Mouse (Mus musculus): ENCODE measurements around the gene Calr4. TPM values are rescaled to one million over a fixed set of nuclear protein-coding genes. Genes with fewer than 3 reads are reported as not detected.

The Calr4 gene
- polyA plus RNA-seq, 1 experiment from 2014 or later = not detected

DNA sequence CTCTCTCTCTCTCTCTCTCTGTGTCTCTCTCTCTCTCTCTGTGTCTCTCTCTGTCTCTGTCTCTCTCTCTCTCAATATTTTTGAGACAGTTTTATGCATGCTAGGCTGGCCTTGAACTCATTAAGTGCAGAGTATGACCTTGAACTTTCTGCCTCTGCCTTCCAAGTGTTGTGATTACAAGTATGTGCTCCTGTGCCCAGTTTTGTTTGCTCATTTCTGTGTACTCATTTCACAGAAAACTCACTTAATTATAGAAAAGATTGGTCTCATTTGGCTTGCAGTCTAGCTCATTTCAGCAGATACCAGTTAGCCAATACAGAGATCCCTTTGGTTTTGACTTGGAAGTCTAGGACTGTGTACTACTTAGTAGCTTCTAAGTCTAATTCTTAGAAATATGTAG lies 64.9 kb downstream of the Calr4 start:
- no peak overlapping the region for H3K4me3 ChIP-seq (ENCODE audit: low read depth, low read length)
- DNase-seq (no peak), ATAC-seq (no peak)
- H3K27ac ChIP-seq (ENCODE audit: low read depth) = no peak overlapping the region
- H3K9ac ChIP-seq (replicated peaks) = no peak overlapping the region
- no peaks in the 10 kb centered on the region for H3K4me1 ChIP-seq (ENCODE audit: insufficient read depth)
- peaks cover 4% of the 10 kb centered on the region; the same call in 1 of the 2 replicates for H3K36me3 ChIP-seq (replicated peaks; ENCODE audit: insufficient read depth, low read length)
- H3K4me2 ChIP-seq (ENCODE audit: low read depth, low read length) = no peak overlapping the region
- H3K9me3 ChIP-seq (ENCODE audit: low read length) = no peaks in the 10 kb centered on the region
- no peaks in the 10 kb centered on the region for H3K27me3 ChIP-seq (ENCODE audit: insufficient read depth, low read length)
- no peak for TF ChIP-seq CTCF (IDR thresholded peaks at IDR 0.05; ENCODE audit: low read depth)
- TF ChIP-seq EP300 (IDR thresholded peaks at IDR 0.05; ENCODE audit: low read depth) = no peak

Other genes starting within 250 kb of the Calr4 start
- 18.5 and 19.6 TPM in 2 replicates for gene Nrd1, start 233.8 kb upstream of the Calr4 start, polyA plus RNA-seq (2015; fragmentation: Nextera tagmentation; extraction: Ambion mirVana)
- gene Osbpl9, start 32.2 kb upstream of the Calr4 start, polyA plus RNA-seq (2015; fragmentation: Nextera tagmentation; extraction: Ambion mirVana) = 28.2 and 29.3 TPM in 2 replicates
- 20.0 and 21.2 TPM in 2 replicates for gene Eps15, start 45.8 kb downstream of the Calr4 start, polyA plus RNA-seq (2015; fragmentation: Nextera tagmentation; extraction: Ambion mirVana)
- gene Ttc39a, start 172.1 kb downstream of the Calr4 start, polyA plus RNA-seq (2015; fragmentation: Nextera tagmentation; extraction: Ambion mirVana) = 5.0 and 5.4 TPM in 2 replicates

All from liver, postnatal 0 days (tissue).